Mouse (Mus musculus) E14TG2a.4 (cell line): ENCODE results near the gene Ykt6.

Source experiments
- CTCF ChIP-seq: conservative IDR thresholded peaks from 2 replicates; pipeline ENCODE4 v1.5.1; 2014; ENCODE audit warnings: low read length
- NANOG ChIP-seq: IDR thresholded peaks from 2 replicates; pipeline ENCODE4 v1.6.1; 2014; ENCODE audit warnings: borderline replicate concordance, low read length, mixed read lengths
- POU5F1 ChIP-seq: IDR thresholded peaks from 2 replicates; pipeline ENCODE4 v1.6.1; 2014; ENCODE audit warnings: low read length, borderline replicate concordance

- TF ChIP-seq CTCF, result no peak
- TF ChIP-seq NANOG, result no peak
- no peak for TF ChIP-seq POU5F1
Observed at GRCm38 (mm10) chr11:5979088-5979487, 23.6 kb downstream of the Ykt6 start.
